Mouse (Mus musculus): Measurements from ENCODE around the gene Acot7. TPM values are rescaled to one million over a fixed set of nuclear protein-coding genes. Genes with fewer than 3 reads are reported as not detected.

Gene Acot7
- total RNA-seq, 2 experiments from 2014 or later, result 12.5 to 13.2 TPM

DNA sequence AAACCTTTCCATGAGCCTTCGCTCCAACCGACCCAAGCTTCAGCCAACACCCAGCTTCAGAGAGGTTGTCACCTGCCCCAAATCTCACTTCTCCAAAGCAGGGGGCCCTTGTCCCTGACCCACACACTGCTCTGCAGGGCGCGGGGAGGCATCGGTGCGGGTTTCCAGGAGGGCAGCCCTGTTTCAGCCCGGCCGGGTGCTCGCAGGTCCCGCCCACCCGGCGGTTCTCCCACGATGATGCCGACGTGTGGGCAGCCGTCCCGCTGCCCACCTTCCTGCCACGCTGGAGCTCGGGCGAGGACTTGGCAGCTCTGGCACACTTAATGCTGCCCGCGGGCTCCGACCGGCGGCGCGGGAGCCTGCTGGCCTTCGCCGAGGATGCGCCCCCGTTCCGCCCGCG lies 104.8 kb downstream of the Acot7 start:
- intact Hi-C loops (cut with DNase I; ENCODE audit: low total_unique reads), result loop anchor here (5.0 kb wide), 1 partner anchor 65 kb away; no protein-coding TSS in a partner anchor
- DNase-seq, result no peak

GRCm38 (mm10) chr4:152283186-152283950 lies 105.4 kb downstream of the Acot7 start:
- peak; percentile 88 for DNase-seq
- intact Hi-C loops (cut with DNase I; ENCODE audit: low total_unique reads), result loop anchor here (5.0 kb wide), 1 partner anchor 66 kb away; no protein-coding TSS in a partner anchor

GRCm38 (mm10) chr4:152285505-152285904 lies 107.6 kb downstream of the Acot7 start:
- intact Hi-C loops (cut with DNase I; ENCODE audit: low total_unique reads), result loop anchor here (2.0 kb wide), 1 partner anchor 115 kb away; no protein-coding TSS in a partner anchor
- DNase-seq, result peak; percentile 62

DNA sequence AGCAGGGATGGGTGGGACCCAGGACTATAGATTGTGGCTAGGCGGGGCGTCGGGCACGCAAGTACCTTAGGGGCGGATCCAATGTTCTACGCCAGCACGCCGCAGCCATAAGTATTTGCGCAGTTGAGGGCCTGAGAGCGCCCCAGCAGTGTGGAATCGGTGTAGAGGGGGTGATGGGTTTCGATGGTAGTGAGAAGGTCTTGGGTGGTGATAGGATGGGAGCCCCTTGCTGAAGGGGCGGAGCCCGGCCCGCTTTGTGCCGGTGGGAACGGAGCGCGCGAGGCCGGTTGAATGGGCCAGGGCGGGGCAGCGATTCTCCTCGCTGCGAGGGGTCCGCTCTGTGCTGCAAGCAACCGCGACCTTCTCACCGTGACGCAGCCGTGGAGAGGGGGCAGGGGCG lies 108.2 kb downstream of the Acot7 start:
- DNase-seq, result no peak
- intact Hi-C loops (cut with DNase I; ENCODE audit: low total_unique reads), result no loop called here

DNA sequence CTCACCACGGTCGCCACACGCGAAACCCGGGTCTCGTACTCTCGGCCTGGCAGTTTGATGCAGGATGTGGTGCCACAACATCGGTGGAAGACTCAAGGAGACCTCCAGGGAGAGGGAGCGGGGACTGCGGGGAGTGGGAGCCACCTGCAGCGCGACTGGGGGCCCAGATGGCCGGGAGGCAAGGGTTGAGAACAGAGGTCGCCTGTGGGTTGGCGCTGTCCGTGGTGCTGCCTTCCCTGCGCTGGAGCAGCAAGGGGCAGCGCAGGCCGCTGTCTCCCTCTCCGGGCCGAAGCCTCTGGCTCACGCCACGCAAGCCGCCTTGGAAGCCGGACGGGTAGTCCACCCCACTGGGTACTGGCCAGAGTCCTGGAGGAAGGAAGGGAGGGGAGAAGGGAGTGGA lies 109.0 kb downstream of the Acot7 start:
- intact Hi-C loops (cut with DNase I; ENCODE audit: low total_unique reads), result no loop called here
- peak; percentile 74 for DNase-seq

DNA sequence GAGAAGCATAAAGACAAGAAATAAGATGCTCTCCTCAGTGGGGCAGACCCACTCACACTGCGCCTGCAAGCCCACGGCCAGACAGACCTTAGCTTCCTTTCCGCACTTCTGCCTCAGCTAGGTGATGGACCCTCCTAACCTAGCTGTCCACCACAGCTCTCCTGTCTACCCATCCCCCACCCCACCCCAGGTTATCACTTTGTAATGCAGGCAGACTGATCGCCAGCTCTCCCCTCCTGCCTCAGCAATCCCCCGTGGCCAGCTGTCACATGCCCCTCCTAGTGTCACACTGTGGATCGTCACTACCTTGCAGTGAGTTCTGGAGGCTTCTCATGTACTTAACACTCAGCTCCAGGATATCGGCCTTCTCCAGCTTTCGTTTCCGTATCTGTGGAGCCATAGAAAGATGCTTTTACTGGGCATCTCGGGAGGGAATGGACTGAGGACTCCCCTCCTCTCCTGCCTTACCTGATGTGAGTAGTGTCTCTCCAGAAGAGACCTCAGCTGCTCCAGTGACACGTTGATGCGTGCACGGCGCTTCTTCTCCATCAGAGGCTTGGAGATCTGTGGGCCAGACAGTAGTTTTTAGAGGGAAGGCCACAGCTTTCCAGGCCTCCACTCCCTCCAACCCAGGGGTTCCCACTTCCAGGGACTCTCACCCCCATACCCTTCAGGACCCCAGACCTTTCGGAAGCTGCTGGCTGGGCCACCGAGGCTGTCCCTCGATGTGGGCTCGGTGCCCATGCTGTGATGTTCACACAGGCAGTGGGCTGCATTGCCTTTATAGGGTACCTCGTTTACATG lies 109.6 kb downstream of the Acot7 start:
- intact Hi-C loops (cut with DNase I; ENCODE audit: low total_unique reads), result no loop called here
- no peak for DNase-seq

DNA sequence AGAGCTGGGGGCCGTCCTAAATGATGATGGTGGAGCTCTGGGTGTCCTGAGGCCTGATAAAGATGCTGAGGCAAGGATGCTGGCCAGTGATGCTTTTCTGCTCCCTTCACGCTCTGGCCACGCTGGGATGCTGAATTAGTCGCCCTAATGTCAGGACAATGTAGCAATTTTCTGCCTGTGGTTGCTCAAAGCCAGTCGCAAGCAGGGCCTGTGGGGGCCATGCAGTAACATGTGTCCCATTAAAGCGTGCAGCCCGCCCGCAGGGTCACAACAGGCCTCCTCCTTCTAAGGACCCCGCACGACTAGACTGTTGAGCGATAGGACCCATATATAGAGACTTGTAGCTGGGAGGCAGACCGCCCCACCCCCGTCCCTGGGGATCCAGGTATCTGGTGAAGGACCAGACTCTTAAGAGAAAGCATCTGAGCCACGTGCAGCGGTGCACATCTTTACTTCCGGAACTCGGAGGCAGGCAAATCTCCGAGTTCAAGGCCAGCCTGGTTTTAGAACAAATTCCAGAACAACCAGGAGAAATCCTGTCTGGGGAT lies 110.5 kb downstream of the Acot7 start:
- intact Hi-C loops (cut with DNase I; ENCODE audit: low total_unique reads), result no loop called here
- no peak for DNase-seq

- intact Hi-C loops (cut with DNase I; ENCODE audit: low total_unique reads), result no loop called here
- no peak for DNase-seq
Observed at GRCm38 (mm10) chr4:152290385-152290784, 112.5 kb downstream of the Acot7 start.

- intact Hi-C loops (cut with DNase I; ENCODE audit: low total_unique reads), result no loop called here
- DNase-seq, result no peak
Observed at GRCm38 (mm10) chr4:152290991-152291390, 113.1 kb downstream of the Acot7 start.

- intact Hi-C loops (cut with DNase I; ENCODE audit: low total_unique reads), result no loop called here
- DNase-seq, result no peak
Observed at GRCm38 (mm10) chr4:152291562-152291961, 113.6 kb downstream of the Acot7 start, which contains the start of gene Hes3. Gene Hes3, minus strand, starts transcription at chr4:152291662.

DNA sequence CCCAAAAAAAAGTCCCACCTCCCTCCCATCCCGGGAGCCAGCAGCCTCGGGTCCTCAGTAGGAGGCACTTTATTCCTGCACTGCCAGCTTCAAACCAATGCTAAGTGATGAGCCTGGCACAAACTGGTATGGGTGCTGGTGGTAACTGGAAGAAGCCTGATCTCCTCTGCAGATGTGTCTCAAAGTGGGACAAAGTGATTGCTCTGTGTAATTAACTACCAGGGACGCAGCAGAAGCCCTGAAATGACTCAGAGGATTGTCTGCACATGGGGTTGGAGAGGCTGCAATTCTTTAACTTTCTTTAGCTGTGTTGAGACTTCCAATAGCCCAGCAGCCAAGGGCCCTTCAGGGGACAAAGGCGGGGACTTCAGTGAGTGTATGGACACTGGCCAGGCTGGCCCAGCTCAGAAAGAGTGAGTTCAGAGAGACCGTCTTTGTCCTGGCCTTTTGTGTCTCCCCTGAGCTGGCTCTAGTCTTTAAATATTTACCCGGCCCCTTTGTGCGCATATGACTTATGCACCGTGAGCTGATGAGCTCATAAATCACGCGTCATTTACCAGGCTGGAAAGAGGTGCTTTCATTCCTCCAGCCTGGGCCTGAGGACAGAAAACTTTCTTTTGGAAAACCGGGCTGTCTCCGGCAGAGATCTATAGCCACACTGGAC lies 114.3 kb downstream of the Acot7 start:
- no peak for DNase-seq
- intact Hi-C loops (cut with DNase I; ENCODE audit: low total_unique reads), result no loop called here

DNA sequence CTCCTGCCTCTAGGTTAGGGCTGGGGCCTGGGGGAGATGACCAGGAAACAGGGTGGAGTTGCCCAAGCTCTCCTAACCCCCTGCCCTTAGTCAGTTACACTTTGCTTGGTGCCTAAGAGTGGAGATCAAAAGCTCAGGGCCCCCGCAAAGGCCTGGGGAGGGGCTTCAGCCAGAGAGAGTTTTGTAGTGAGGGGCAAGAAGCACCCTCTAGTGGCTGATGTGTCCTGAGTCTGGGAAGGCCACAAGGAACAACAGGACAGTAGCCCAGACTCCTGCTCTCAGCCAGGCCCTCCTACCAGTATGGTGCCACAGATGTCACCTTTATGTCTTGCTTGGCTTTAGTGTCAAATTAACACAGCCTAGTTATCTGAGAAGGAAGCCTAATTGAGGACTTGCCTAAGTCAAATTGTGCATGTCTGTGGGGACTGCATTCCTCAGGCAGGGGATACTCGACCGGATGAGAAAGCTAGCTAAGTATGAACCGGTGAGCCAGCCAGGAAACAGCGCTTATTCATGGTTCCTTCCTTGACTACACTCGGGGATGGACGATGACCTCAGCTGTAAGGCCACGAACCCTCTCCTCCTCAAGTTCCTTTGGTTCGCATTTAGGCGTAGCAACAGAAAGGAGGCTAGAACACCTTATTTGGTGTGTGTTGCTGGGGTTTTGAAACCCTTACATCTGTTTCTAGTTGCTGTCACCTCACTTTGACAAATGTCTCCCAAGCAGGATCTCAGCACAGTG lies 116.4 kb downstream of the Acot7 start:
- intact Hi-C loops (cut with DNase I; ENCODE audit: low total_unique reads), result no loop called here

DNA sequence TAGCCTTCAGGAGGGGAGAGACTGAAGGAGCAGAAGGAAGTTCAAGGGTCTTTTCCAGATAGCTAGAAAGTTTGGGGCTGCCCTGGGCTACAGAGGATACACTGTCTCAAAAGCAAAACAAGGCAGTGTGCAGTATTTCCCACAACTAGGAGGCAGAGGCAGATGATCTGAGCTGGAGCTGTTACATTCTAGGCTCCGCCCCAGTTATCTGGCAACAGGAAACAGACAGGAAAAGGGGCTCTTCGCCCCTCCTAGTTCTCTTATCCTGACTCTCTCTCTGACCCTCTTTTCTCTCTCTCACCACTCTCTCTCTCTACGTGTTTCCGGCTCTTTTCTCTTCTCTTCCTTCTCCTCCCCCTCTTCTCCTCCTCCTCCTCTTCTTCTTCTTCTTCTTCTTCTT lies 118.0 kb downstream of the Acot7 start:
- intact Hi-C loops (cut with DNase I; ENCODE audit: low total_unique reads), result no loop called here
- DNase-seq, result no peak

More for the DNA sequence above, 116.4 kb downstream of the Acot7 start:
- DNase-seq, result no peak

GRCm38 (mm10) chr4:152296371-152296770 lies 118.4 kb downstream of the Acot7 start:
- DNase-seq, result no peak
- intact Hi-C loops (cut with DNase I; ENCODE audit: low total_unique reads), result no loop called here

DNA sequence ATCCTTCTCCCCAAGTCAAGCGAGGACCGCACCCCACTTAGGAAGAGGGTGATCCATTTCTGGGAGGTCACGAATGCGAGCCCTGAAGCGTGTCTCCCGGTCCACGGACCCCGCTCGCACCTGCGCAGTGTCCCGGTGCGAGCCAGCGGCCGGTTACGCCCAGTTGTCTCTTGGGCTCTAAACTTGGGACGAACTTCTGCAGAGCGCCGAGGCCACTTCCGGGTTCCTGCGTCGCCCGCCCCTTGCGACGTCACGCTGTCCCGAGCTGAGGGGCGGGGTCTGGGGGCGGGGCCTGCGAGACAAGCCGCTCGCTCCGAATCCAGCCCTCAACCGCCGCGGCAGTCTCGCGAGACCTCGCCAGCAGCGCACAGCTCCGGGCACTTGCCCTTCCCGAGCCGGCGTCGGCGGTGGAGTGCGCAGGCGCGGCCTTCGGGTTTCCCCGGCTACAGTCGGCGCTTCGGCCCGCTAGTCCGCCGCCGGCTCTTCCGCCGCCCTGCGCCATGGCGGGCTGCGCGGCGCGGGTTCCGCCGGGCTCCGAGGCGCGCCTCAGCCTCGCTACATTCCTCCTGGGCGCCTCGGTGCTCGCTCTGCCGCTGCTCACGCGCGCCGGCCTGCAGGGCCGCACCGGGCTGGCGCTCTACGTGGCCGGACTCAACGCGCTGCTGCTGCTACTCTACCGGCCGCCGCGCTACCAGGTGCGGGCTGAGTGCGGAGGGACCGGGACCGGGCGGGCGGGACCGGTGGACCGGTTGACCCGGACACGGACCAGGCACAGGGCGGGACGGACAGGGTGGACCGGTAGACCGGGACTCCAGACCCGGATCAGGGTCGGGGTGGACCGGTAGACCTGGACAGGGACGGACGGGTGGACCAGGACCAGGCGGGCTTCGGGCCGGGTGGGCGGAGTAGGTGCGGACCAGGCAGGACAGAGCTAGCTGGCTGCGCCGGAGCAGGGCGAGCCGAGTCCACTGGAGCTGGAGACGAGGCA lies 119.2 kb downstream of the Acot7 start, which contains the start of gene Icmt:
Icmt (plus strand) TSS at position 354 of the 988 bp plus-strand sequence.
- peak; percentile 100 for DNase-seq
- intact Hi-C loops (cut with DNase I; ENCODE audit: low total_unique reads), result no loop called here

DNA sequence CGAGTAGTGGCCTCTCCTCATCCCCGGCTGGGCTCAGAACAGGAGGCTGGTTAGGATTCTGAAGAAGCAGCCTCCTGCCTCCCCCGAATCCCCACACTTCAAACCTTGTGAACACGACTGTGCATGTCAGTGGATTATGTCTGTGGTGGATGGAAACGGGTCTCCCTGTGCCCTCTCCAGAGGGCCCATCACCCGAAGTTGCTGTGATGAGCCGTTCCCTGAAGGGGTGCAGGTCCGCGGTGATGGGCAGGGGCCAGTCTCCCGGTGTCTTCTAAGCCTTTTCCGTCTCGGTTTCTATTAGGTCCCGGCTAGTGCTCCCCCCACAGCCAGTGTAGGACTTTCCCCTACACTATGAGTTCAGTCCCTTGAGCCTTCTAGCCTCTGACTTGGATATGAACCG lies 120.9 kb downstream of the Acot7 start:
- DNase-seq, result no peak
- intact Hi-C loops (cut with DNase I; ENCODE audit: low total_unique reads), result no loop called here

DNA sequence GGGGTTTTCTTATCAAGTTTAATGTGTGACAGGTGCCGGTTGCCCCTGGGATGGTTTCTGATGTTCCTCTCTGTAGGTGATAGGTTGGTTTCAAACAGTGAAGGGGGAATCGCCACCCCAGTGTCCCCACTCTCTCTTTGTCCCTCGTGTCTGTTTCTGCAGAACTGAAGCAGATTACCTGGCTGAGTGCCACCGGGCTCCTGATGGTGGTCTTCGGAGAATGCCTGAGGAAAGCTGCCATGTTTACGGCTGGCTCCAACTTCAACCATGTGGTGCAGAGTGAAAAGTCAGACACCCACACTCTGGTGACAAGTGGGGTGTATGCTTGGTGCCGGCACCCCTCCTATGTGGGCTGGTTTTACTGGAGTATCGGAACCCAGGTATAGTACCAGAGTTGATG lies 122.4 kb downstream of the Acot7 start:
- DNase-seq, result no peak
- intact Hi-C loops (cut with DNase I; ENCODE audit: low total_unique reads), result no loop called here

DNA sequence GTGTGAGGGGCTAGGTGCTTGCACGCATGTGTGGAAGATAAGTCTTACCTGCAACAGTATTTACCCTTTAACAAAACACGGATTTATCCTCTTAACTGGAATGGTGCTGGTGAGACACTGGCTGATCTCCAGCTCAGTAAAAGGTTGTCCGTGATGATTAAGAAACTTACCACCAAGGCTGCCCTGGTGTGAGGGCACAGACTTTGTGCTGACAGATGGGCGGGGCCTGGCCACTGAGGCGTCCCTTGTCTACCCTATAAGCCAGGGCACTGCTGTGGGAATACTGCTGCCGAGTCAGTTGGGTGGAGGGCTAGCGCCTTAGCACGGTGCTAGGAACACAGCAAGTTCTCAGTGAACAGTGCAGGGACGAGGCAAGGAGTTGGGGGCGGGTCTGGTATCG lies 124.1 kb downstream of the Acot7 start:
- DNase-seq, result no peak
- intact Hi-C loops (cut with DNase I; ENCODE audit: low total_unique reads), result no loop called here
